Mouse (Mus musculus): Measurements from ENCODE around the gene 1700030J22Rik.

Gene 1700030J22Rik

DNA sequence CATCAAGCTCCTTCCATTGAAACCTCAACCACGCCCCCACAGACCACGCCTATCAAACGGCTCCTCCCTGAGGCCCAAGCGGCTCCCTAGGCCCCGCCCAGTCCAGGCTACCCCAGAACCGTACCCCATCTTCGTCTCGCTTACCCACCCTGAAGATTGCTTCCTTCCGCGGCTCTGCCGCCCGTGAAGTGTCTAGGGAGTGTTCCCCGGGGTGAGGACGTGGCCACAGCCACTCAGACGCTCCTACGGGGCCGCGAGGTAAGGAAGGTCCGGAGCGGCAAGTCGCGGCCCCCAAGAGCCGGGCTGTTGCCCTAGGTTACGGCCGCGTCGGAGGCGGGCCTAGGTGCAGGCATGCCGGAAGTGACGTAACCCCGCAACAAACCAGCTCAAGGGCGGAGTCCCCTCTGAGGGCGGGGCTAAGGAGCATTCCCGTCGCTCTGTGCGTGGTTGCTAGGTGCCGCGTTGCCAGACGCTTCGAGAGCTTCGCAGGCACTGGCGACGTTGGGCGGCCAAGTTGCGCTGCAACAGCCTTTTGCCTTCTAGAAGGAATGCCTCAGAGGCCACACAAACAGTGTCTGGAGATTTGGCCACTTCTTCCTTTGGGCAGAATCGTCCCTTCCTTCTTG lies at the start of gene 1700030J22Rik:
1700030J22Rik (minus strand) TSS at position 329 of the 626 bp plus-strand sequence.
- peak; percentile 99 for DNase-seq (ENCODE audit: low read depth, low spot score)

DNA sequence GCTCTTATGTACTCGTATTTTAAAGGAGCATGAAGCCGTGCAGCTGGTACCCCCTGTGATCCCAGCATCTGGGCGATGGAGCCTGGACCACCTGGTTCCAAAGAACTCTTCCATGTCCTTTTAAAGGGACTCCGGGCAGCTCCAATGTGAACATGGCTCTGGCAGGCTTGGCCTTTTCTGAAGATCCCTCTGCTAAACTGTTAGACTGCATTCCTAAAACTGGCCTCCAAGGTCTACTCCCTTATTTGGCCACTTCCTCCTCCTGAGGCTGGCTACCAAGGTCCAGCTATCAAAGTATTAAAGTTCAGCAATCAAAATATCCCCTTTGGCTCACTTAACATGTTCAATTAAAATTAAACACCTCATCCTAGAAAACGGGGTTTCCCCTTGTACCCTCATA lies 48.8 kb upstream of the 1700030J22Rik start:
- no peak for DNase-seq (ENCODE audit: low read depth, low spot score)

DNA sequence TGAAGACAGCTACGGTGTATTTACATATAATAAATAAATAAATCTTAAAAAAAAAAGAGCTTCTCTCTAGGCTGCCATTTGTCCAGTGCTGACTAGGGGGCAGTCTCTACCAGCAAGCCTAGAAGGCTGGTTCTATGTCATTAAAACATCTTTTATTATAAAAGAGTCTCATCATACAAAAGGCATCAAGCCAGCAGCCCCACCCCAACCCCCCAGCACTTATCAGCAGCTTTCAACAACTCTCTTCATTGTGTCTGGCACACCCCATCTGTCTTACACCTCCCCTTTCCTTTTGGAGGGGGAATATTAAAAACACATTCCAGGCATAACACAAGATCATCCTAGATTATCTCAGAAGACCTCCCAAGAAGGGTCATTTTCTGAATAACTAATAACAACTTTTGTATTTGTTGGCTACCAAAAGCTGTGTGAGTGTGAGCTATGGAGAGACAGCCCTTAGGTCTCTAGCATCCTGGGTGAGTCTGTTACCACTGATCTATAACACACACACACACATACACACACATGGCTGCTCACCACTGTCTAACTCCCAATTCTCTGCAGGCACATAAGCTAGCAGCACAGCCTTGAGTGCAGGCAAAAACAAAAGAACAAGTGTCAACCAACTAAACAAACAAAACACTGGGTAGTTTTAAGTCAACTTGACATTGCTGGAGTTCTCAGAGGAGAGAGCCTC lies 43.7 kb upstream of the 1700030J22Rik start:
- no peak for DNase-seq (ENCODE audit: low read depth, low spot score)

DNA sequence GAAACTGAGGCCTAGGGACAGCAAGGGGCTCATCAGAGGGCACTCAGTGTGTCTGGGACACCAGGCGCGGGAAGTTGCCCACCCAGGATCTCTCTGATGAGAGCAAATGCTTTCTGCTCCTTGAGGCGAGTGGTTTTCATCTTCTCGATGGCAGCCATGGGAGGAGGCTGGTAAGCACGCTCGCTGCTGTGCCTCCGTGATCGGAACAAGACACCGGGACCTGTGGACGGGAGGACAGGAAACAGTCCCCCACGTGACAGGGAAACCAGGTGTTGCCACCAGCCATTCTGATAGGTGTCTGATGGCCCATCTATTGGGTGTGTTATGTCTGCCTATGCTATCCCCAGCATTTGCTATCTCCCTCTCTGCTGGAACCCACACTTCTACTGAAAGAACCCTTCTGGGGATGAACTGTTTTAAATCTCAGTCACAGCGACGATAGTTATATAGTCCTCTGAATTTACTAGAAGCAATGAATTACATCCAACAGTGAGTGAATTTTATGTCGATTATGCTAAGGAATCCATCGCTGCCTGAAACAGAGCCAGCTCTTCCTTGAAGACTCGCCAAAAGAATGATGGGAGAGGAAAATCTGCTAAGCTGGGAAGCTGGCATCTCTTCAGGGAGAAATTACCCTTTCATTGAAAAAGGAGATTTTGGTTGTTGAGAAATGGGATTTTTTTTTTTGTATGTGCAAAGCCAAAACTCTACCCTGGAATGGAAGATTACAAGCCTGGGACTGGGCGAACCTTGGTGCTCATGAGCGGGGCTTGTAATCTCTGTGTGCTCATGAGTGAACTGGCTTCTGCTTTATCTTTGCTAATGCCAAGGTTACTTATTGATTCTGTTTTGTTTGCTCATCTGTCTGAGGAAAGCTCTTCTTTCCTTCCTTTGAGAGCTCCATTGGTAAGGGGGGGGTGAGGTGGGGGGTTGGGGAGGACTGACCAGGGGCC lies 40.8 kb upstream of the 1700030J22Rik start:
- DNase-seq (ENCODE audit: low read depth, low spot score) = no peak

DNA sequence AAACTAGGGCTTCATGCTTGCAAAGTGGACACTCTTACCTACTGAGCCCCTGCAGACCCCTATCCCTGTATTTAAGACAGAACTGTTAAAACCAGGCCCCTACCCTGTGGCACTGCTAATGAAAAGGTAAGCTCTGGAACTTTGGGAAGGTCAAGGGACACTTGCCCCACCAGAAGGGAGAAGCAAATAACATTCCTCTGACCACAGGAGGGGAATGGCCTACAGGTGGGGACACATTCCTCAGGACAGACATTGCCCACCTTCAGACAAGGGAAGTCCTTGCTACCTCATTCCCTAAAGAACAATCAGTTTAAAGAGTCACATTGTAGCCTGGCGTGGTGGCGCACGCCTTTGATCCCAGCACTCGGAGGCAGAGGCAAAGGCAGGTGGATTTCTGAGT lies 39.1 kb upstream of the 1700030J22Rik start:
- DNase-seq (ENCODE audit: low read depth, low spot score) = no peak

DNA sequence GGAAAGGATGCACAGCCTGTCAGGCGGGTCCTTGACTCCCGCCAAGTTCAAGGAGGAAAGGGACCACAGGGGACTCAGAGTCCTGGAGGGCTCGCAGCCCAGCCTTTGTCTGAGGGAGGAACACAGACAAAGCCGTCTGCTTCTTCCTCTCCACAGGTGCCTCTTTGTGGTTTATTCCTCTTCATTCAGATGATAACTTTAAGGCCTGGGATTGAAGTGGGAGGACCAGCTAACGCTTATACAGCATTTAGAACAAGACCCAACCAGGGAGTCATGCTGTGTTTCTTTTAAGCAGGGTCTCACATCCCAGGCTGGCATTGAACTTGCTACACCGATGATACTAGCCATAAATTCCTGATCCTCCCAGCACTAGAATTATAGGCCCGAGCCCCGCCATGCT lies 38.2 kb upstream of the 1700030J22Rik start:
- DNase-seq (ENCODE audit: low read depth, low spot score) = no peak

DNA sequence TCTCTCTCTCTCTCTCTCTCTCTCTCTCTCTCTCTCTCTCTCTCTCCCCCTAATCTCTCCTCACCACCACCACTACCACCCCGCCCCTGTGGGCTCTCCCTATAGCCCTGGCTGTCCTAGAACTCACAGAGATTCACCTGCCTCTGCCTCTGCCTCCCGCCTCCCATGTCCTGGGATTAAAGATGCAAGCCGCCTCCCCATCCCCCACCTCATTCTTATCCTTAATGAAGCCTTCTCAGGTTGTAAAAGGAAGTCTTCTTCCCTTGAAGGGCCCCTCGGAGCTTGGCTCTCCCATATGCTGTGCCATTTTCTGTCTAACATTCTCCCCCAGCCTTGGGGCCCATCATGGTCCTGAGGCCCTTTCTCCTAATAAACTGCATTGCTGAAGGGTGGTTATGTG lies 36.9 kb upstream of the 1700030J22Rik start:
- DNase-seq (ENCODE audit: low read depth, low spot score) = no peak

DNA sequence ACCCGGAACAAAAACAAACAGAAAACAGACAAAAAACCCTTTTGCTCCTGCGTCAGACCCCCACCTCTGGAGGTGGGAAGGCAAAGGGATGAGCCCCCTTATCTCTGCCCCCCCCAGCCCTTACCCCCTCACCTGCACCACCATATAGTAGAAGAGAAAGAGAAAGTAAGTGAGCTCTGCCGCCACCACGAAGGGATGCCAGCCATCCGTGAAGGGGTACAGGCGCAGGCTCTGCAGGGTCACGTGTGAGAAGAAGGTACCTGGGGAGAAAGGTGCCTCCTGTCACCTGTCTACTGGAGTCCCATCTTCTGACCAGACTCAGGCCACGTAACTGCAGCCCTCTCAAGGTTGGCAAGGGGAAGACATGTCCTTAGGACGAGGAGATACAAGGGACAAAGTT lies 32.6 kb upstream of the 1700030J22Rik start:
- DNase-seq (ENCODE audit: low read depth, low spot score) = no peak

DNA sequence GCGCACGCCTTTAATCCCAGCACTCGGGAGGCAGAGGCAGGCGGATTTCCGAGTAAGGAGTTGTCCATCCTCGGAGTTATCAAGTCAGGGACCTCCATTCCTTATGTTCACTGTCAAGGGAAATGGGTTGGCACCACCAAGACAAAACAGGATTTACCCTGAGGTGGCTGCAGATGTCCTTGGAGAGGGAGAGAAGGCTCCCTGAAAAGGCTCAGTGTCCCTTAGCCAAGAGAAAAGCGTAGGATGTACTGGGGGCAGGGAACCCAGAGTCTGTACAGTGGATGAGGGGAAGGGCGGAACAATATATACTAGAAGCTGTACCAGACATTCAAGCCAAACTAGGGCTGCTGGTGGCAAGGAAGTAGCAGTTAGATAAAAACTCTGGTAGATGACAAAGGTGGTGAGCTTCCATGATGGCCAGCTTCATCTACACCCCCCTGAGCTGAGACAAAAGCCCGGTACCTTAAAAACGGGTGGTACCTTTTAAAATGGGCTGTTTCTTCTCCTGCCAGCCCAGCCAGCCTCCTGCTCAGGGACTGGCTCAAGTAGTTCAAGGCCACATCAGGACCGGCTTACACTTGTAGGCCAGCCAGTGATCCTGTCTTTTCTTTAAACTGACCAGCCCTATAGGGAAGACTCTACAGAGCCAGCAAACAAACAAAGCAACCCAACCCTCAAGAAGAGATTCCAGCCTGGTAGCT lies 15.4 kb upstream of the 1700030J22Rik start:
- no peak for DNase-seq (ENCODE audit: low read depth, low spot score)

DNA sequence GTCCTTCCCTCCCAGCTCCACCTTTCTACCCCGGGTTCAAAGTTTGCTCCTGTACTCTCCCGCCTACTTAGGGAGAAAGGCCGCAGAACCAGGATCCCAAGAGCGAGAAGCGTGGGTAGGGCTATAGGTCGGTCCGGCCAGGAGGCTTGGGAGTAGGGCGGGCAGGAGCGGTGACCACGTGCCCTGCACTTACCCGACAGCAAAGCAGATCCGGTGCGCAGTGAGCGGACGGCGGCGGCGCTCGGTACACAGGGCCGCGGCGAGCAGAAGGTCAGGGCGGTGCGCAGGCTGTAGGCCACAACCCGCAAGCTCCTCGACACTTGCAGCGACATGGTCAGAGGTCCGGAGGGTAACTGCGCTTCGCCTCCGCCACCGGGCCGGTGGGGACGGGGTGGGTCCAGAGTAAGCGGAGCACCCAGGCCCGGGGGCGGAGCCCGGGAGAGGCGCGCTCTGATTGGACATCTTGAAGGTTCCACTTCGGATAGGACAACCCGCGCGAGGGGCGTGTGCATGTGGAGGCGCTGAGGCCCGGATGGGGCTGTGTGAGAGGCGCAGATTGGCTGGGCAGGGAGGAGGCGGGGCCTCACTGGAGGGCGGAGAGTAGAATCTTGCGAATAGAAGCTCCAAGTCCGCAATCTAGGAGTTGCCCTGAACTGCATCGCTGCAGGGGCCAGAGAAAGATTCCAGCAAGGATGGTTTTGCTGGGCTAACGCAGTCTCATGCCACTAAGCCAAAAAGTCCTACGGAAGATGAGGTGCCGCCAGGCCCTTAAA lies 14.5 kb upstream of the 1700030J22Rik start, which contains the start of gene Gcsh:
Gcsh (minus strand) TSS at position 443 of the 773 bp plus-strand sequence.
- DNase-seq (ENCODE audit: low read depth, low spot score) = peak; percentile 98

DNA sequence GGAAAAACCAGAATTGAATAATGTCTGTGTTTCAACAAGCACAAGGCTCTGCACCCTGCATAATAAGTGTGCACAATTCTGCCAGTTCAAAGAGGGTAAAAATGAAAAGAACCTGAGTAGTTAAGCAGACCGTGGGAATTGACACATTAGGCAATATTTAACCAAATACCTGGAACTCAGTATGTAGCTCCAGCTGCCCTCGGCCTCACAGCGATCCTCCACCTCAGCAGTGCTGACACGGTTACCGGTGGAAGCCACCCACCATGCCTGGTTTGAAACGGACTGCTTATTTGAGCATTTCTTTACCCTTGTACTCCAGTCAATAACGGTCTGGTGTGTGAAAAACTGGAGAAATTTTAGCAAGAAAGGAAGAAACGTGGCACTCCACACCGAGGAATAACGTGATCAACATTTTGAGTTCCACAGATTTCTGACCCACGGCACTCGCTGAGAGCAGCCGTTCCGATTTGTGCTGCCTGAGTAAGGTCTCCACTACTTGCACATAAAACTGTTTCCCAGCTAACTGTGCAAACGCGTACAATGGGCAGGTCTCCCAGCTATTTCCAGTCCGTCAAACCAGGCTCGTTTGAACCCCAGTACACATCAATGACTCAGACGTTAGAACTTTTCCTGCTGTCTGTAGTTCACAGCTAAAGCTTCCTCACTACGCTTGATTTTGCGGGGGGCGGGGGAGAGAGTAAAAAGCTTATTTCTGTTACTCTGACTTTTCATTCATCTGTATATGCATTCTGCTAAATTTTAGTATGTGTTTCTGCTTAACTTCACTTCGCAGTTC lies 13.6 kb upstream of the 1700030J22Rik start:
- DNase-seq (ENCODE audit: low read depth, low spot score) = no peak

DNA sequence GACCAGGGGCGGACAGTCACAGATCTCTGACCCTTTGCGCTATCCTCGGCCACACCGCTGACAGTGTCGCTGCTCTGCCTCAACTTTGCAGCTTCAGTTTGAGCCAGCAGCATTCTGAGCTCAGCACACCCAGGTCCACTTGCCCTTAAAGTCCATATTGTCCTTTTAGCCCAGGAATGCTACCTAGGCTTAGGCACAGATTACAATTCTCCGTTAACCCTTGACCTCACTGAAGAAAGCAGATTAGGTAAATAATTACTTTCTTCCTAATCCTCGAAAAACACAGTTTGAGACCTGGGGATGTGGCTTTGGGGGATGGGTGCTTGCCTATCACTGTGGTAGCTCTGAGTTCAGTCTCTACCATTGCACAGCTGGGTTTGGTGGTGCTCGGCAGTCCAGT lies 12.5 kb upstream of the 1700030J22Rik start:
- no peak for DNase-seq (ENCODE audit: low read depth, low spot score)

DNA sequence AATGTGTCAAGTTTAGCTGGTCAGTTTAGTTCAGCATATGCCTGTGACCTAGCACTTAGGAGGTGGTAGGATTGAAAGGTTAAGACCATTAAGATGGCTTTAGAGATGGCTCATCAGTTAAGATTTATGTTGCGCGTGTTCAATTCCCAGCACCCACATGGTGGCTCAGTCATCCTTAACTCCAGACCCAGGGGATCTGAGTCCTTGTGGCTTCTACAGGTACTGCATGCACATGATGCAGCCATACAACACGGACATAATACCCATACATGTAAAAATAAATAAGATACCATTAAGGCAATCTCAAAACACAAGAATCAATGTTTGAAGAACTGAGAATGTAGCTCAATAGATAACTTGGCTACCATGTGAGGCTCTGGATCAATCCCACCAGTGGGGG lies 11.1 kb upstream of the 1700030J22Rik start:
- no peak for DNase-seq (ENCODE audit: low read depth, low spot score)

DNA sequence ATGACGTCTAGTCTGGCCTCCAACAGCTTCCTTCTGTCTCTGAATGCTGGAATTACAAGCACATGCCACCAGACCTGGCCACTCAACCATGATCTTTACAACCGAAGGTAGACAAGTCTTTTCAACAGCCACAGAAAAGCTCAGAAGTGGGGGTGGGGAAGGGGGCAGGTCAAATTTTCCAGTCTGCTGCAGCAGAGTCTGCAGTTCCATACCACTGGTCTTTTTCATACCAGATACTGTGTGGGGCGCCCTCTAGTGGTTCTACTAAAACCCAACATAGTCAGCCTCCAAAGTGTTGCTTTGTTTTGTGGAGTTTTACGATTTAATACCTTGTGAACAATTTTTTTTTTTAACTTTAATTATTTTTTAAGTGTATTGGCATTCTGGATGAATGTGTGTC lies 1.4 kb upstream of the 1700030J22Rik start:
- DNase-seq (ENCODE audit: low read depth, low spot score) = peak; percentile 74

DNA sequence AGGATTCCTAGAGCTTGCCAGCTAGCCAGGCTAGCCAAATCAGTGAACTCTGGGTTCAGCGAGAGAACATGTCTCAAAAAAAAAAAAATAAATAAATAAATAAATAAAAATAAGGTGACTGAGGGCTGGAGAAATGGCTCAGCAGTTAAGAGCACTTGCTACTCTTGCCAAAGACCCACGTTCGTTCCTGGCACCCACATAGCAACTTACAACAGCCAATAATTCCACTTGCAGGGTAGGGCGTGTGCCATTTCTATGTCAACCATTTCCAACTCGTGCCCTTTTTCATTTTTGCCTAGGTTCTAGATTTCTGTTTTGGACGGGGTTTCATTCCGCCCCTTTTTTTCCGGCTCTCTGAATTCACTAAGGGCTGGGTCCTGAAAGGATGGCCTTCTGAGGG lies 707 bp downstream of the 1700030J22Rik start:
- no peak for DNase-seq (ENCODE audit: low read depth, low spot score)

DNA sequence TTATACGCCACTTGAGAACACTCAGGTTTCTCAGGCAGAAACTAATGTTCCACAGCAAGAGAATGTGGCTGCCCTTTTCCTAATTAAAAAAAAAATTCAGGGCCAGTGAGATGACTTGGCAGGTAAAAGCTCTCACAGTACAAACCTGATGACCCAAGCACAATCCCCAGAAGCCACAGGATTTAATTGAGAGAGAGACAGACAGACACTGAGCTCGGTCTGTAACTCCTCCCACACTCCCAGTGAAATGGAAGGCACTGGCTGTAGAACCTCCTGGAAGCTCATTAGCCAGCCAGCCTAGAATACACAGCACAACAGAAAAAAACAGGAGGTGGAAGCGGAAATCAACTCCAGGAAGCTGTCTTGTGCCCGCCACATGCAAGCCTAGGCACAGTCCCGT lies 3.2 kb downstream of the 1700030J22Rik start:
- no peak for DNase-seq (ENCODE audit: low read depth, low spot score)

DNA sequence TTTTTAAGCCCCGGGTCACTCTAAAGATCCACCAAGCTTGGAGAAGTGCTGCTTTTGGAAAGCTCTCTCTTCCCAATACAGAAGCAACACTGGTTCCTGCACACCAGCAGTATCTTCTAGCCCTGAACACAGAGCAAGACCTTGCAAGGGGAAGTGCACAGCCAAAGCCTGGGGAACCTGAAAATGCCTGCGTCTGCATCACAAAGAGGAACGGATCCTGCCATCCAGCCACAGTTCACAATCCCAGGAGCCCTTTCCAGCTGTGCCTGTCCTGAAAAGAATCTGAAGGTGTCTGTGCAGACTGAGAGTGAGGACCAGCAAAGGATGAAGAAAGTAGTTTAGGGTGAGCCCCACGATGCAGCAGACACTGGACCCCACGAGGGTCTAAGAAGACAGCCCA lies 3.7 kb downstream of the 1700030J22Rik start:
- no peak for DNase-seq (ENCODE audit: low read depth, low spot score)

DNA sequence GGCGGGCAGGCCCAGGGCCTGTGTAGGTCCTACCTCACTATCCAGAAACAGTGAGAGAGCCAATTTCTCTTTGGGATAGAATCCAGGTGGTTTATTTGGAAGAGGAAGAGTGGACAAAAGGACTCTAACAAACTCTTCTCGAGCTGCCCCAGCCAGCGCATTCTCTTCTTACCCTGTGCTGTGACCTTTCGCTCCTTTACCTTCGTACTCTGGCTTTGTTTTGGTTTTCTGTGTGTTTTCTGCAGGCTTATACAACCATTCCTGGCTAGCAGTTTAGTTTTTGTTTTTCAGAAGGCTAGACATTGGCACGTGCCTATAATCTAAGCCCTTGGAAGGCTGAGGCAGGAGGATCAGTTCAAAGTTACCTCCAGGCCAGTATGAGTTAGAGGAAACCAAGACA lies 9.2 kb downstream of the 1700030J22Rik start:
- no peak for DNase-seq (ENCODE audit: low read depth, low spot score)

DNA sequence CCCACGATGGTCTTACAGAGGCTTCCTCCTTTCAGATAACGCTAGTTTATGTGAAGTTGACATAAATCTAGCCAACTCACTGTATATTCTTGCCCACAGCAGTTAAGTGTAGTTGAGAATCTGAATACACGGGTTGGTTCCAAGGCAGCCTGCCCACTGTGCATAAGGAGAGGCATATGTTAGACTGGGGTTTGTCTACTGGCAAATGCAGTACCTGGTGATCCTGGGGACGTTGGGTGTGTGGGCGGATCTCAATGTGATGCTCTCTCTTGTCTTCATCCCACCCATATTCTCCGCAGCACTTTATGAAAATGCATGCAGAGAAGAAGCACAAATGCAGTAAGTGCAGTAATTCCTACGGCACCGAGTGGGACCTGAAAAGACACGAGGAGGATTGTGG lies 24.3 kb downstream of the 1700030J22Rik start:
- no peak for DNase-seq (ENCODE audit: low read depth, low spot score)

DNA sequence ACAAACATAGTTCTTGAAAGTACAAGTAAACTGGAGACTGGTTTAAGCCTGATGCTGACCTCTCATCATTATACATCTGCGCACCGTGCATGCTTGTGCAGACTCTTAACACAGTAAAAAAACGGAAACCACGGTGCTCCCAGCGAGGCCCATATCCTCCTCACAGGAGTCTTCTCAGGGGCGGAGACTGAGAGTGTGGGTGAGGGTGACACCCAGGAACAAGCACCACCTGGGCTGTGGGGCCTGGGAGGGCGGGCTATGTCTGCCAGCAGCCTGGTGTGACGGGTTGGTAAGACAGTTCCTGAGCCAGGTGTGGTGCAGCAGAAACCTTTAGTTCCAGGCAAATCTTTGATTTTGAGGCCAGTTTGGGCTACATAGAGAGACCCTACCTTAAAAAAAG lies 26.3 kb downstream of the 1700030J22Rik start:
- DNase-seq (ENCODE audit: low read depth, low spot score) = no peak
